Mouse (Mus musculus) forebrain, embryonic 16.5 days (tissue): ENCODE measurements at regions not wholly inside any gene's neighbourhood (a gene's known extent, or its start where the extent isn't known, plus 50 kb on each side); places are given as distances from the start of the nearest gene placed in this dataset.
"Not testable (repeated sequence)": the region's sequence is repeated elsewhere in the genome, so short reads cannot be mapped to it uniquely, and the experiment has no call there.

Experiments
- ATAC-seq: fragments of 200-750 bp; cut with Nextera tagmentation; 2 replicates; pipeline ENCODE4 v1.8.0; 2017; ENCODE audit warnings: mild to moderate bottlenecking, moderate library complexity
- H3K27ac ChIP-seq: fragments of 300-500 bp; sonication (generic); 2 replicates; pipeline ENCODE4 v1.5.1; 2014; ENCODE audit warnings: low read length, control low read depth
- H3K27me3 ChIP-seq: fragments of 300-500 bp; sonication (generic); replicated peaks from 2 replicates; pipeline ENCODE4 v1.6.1; 2014; ENCODE audit warnings: low read length; ENCODE audit not compliant: control insufficient read depth, insufficient read depth
- H3K36me3 ChIP-seq: fragments of 300-500 bp; sonication (generic); 2 replicates; pipeline ENCODE4 v1.6.1; 2014; ENCODE audit not compliant: control insufficient read depth, insufficient read depth
- H3K4me1 ChIP-seq: fragments of 300-500 bp; sonication (generic); replicated peaks from 2 replicates; pipeline ENCODE4 v1.6.1; 2014; ENCODE audit warnings: low read length; ENCODE audit not compliant: control insufficient read depth, insufficient read depth
- H3K4me2 ChIP-seq: fragments of 300-500 bp; sonication (generic); 2 replicates; pipeline ENCODE4 v1.6.1; 2014; ENCODE audit warnings: mild to moderate bottlenecking, low read length, control low read depth
- H3K4me3 ChIP-seq: fragments of 300-500 bp; sonication (generic); replicated peaks from 2 replicates; pipeline ENCODE4 v1.5.1; 2014; ENCODE audit warnings: mild to moderate bottlenecking, low read length, control low read depth
- H3K9ac ChIP-seq: fragments of 300-500 bp; sonication (generic); replicated peaks from 2 replicates; pipeline ENCODE4 v1.6.1; 2014; ENCODE audit warnings: low read depth, low read length, control low read depth
- H3K9me3 ChIP-seq: fragments of 300-500 bp; sonication (generic); 2 replicates; pipeline ENCODE4 v1.6.1; 2016; ENCODE audit warnings: low read length; ENCODE audit not compliant: control insufficient read depth
- WGBS: fragments of 180-500 bp; shearing (Covaris S2); extraction: QIAGEN DNeasy Blood & Tissue Kit; methylation state at CpG from one replicate; pipeline ENCODE4 v1.1.7; 2014; 5-methylcytosine and 5-hydroxymethylcytosine counted together

DNA sequence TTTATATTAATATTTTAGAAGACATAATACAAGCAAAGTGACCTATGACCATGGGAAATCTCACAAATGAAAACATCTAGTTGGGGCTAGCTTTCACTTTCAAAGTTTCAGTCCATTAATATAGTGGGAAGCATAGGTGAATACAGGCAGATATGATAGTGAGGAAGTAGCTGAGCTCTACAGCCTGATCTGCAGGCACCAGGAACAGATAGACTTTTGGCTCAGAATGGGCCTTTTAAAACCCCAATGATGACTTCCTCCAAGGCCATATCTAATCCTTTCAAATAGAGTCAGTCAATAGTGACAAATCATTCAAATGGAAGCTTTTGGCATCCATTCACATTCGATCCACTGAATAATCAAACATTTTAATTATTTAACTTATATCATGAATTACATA, 581.6 kb upstream of the Pcdh17 start:
- Histone ChIP-seq H3K4me3 (no peak overlapping the region), H3K27me3 (no peaks in the 10 kb centered on the region), H3K4me2 (no peak overlapping the region), H3K9ac (no peak overlapping the region), H3K9me3 (no peaks in the 10 kb centered on the region), H3K36me3 (no peaks in the 10 kb centered on the region), H3K27ac (no peak overlapping the region), H3K4me1 (no peaks in the 10 kb centered on the region)
- ATAC-seq: no peak
- WGBS: 86% methylated on average over 1 of the region's 1 CpGs

DNA sequence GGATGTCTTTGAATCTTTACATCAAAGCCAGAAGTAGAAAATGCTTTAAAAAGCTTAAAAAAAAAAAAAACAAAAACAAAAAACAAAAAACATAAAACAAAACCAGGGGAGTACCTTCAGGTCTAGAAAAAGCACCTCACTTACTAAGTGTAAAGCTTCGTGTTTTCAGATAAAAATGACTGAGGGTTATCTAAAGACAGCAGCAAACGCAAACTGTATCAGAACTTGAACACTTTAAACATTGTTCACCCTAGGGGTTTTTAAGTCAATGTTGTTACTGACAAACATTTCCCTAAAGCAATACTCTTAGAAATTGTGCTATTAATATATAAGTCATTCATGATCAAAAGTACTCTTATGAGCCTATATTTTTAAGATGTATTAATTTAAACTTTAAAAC, 580.7 kb upstream of the Pcdh17 start:
- Histone ChIP-seq H3K4me1 (no peaks in the 10 kb centered on the region), H3K4me2 (no peak overlapping the region), H3K9me3 (no peaks in the 10 kb centered on the region), H3K9ac (no peak overlapping the region), H3K4me3 (no peak overlapping the region), H3K27ac (no peak overlapping the region), H3K27me3 (no peaks in the 10 kb centered on the region), H3K36me3 (no peaks in the 10 kb centered on the region)
- 94% methylated on average over 2 of the region's 2 CpGs for WGBS
- ATAC-seq: no peak

DNA sequence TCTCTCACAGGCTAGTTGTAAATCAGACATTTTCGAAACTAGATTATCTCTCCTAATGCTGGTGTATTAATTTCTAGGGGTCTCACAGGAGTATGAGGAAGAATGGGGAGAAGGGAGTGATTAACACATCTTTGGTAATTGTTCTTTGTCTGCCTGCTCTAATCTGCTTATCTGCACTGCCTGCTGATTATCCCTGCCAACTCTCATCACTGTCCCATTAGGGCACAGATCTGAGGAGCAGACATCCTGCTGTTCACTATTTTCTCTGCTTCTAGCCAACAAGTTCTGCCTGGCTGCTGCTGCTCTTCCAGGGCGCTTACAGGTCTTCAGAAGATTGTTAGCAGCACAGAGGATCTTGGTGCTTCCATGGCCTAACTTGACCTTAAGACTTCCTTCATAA, 557.0 kb upstream of the Pcdh17 start:
- Histone ChIP-seq H3K27me3 (no peaks in the 10 kb centered on the region), H3K27ac (no peak overlapping the region), H3K4me3 (no peak overlapping the region), H3K9ac (no peak overlapping the region), H3K9me3 (no peaks in the 10 kb centered on the region), H3K4me2 (no peak overlapping the region), H3K4me1 (no peaks in the 10 kb centered on the region), H3K36me3 (no peaks in the 10 kb centered on the region)
- WGBS: 25% methylated on average over 2 of the region's 2 CpGs
- 0 out of 2 replicates have a peak, but pooled peaks have one; percentile 50 for ATAC-seq

DNA sequence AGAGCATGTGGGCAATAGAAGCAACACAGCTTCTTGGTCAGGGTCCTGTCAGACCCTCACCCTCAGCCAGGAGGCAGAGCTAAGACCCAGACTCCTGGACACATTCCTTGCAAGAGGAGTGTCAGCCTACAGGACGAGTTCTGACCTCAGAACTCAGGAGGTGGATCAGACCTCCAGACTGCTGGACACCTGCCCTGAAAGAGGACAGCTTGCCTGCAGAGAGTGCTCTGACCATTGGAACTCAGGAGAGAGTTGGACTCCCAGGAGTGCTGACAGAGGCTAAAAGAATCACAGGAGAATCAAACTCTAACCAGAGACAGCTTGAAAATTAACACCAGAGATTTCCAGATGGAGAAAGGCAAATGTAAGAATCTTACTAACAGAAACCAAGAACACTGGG, 542.7 kb upstream of the Pcdh17 start:
- H3K4me3 ChIP-seq, H3K4me2 ChIP-seq, H3K9me3 ChIP-seq, H3K27ac ChIP-seq, H3K27me3 ChIP-seq, H3K9ac ChIP-seq, H3K4me1 ChIP-seq, ATAC-seq, H3K36me3 ChIP-seq: not testable (repeated sequence)
- WGBS: 65% methylated on average over 1 of the region's 1 CpGs

DNA sequence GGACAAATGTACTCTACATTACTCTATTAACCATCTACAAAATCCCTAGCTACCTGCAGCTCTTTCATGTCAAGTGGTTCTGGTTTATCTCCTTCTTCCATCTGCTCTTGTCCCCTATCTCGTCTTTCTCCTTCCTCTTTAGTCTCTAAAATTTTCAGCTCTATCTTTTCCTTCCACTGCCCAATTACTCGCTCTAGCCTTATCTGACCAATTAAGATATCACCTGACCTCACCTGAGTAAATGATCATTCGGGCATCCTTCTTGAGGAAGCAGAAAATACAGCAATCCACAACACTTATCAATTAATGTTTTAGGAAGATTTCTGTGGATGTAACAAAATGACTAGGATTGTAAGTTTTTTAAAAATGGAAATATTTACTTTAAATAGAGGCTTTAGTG, 500.3 kb upstream of the Pcdh17 start:
- WGBS: 92% methylated on average over 3 of the region's 3 CpGs
- H3K36me3 ChIP-seq: no peaks in the 10 kb centered on the region
- no peak for ATAC-seq
- no peak overlapping the region for H3K4me3 ChIP-seq
- no peaks in the 10 kb centered on the region for H3K9me3 ChIP-seq
- no peak overlapping the region for H3K4me2 ChIP-seq
- no peaks in the 10 kb centered on the region for H3K4me1 ChIP-seq
- no peak overlapping the region for H3K9ac ChIP-seq
- H3K27me3 ChIP-seq: no peaks in the 10 kb centered on the region
- no peak overlapping the region for H3K27ac ChIP-seq

DNA sequence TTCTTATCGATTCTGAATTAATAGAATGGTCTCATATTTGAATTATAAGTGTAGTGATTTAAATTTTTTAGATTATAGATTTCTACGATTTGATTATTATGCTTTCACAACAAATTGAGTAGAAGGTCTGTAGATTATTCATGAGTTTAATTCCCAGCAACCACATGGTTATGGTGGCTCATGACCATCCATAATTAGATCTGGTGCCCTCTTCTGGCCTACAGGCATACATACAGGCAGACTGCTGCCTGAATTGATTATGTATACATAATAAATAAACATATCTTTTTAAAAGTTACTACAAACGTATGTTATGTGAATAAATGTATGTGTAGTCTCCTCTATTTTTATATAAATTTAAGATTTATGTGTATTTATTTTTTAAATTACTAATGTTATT, 499.2 kb upstream of the Pcdh17 start:
- no peaks in the 10 kb centered on the region for H3K4me1 ChIP-seq
- H3K27me3 ChIP-seq: no peaks in the 10 kb centered on the region
- ATAC-seq: no peak
- H3K36me3 ChIP-seq: no peaks in the 10 kb centered on the region
- H3K27ac ChIP-seq: no peak overlapping the region
- no peak overlapping the region for H3K9ac ChIP-seq
- H3K4me3 ChIP-seq: no peak overlapping the region
- H3K9me3 ChIP-seq: no peaks in the 10 kb centered on the region
- 66% methylated on average over 3 of the region's 3 CpGs for WGBS
- no peak overlapping the region for H3K4me2 ChIP-seq

DNA sequence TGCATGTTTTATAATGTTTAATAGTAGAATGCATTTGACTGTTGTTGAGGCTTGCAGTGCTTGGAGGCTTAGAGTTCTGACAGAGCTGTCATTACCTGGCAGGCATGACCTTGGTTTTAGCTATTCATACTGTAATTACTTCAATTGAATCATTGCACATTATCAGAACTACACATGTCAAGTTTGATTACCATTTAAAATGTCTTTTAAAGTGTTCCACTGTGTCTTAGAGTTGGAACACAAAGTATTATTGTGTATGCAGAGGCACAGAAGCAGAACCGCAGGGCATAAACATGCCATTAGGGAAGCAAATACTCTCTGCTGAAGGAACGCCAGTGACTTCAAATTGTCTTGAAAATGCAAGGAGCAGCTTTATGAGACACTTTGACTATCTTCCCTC, 493.7 kb upstream of the Pcdh17 start:
- Histone ChIP-seq H3K4me3 (no peak overlapping the region), H3K9ac (no peak overlapping the region), H3K27me3 (no peaks in the 10 kb centered on the region), H3K4me1 (no peaks in the 10 kb centered on the region), H3K36me3 (no peaks in the 10 kb centered on the region), H3K27ac (no peak overlapping the region), H3K4me2 (no peak overlapping the region), H3K9me3 (no peaks in the 10 kb centered on the region)
- ATAC-seq: no peak
- WGBS: 59% methylated on average over 2 of the region's 2 CpGs

DNA sequence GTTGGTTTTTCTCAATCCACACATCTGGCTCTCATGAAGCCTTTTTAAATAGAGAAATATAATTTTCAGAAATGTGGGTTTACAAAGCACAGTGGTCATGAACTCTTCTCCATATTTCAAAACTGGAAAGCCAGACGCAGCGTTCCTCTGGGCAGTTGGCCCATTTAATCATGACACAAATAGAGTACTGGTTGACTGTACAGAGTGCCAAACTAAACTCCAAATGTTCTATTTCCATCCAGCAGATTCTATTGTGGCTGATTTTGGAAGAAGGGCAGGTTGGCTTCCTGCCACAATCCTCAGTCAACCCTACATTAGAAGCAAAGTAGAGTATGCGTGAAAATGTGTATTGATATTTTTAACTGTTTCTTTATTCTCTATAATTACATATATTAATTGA, 484.3 kb upstream of the Pcdh17 start:
- no peak overlapping the region for H3K4me2 ChIP-seq
- H3K4me1 ChIP-seq: no peaks in the 10 kb centered on the region
- H3K36me3 ChIP-seq: no peaks in the 10 kb centered on the region
- no peak overlapping the region for H3K4me3 ChIP-seq
- peak; percentile 49 for ATAC-seq
- H3K9me3 ChIP-seq: no peaks in the 10 kb centered on the region
- no peaks in the 10 kb centered on the region for H3K27me3 ChIP-seq
- H3K27ac ChIP-seq: no peak overlapping the region
- WGBS: 53% methylated on average over 3 of the region's 3 CpGs
- no peak overlapping the region for H3K9ac ChIP-seq

DNA sequence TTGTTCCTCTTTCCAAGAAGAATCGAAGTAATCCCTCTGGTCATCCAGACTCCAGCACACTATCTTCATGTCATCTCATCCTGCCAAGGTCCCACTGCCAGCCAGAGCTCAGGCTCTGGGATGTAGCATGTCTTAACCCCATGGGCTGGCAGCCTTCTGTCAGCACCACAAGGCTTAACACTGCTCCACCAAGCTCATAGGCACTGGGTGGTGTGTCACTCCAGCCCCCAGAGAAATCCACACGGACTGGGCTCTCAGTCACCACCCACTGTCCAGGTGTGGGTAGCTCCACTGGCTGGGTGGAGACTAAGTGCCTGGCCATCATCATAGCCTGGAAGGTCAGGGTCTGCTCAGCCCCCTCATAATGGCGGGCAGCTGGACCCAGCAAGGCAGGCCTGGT, 459.8 kb upstream of the Pcdh17 start:
- H3K9me3 ChIP-seq: no peaks in the 10 kb centered on the region
- no peaks in the 10 kb centered on the region for H3K27me3 ChIP-seq
- no peak overlapping the region for H3K4me2 ChIP-seq
- ATAC-seq: no peak
- no peak overlapping the region for H3K27ac ChIP-seq
- WGBS: 89% methylated on average over 3 of the region's 3 CpGs
- H3K9ac ChIP-seq: no peak overlapping the region
- no peak overlapping the region for H3K4me3 ChIP-seq
- no peaks in the 10 kb centered on the region for H3K4me1 ChIP-seq
- H3K36me3 ChIP-seq: no peaks in the 10 kb centered on the region
